ENCODE assay signal across 27 mouse cellular contexts in genomic region chr15:93461066-93461465, GRCm38 (mm10).
"Had no signal": no experiment of that assay in that cellular context is flagged by ENCODE, and none has a peak within 500 bp of the region (broad histone marks: within the 10 kb centered on the region; RNA-seq: fewer than 3 reads in every experiment).

No protein-coding gene starts in this region.

- H3K9me3 ChIP-seq: embryonic facial prominence, embryonic 10.5 days; embryonic facial prominence, embryonic 12.5 days; embryonic facial prominence, embryonic 13.5 days; embryonic facial prominence, embryonic 15.5 days; forebrain, embryonic 10.5 days; forebrain, embryonic 12.5 days; forebrain, embryonic 13.5 days; forebrain, embryonic 15.5 days had no signal

- ATAC-seq: forebrain, embryonic 13.5 days; forebrain, embryonic 14.5 days; forebrain, embryonic 15.5 days; forebrain, embryonic 16.5 days; forebrain, postnatal 0 days had no signal

- H3K27ac ChIP-seq: embryonic facial prominence, embryonic 10.5 days; embryonic facial prominence, embryonic 12.5 days; embryonic facial prominence, embryonic 13.5 days; embryonic facial prominence, embryonic 15.5 days; forebrain, embryonic 10.5 days; forebrain, embryonic 12.5 days; forebrain, embryonic 13.5 days; forebrain, embryonic 15.5 days; gastrocnemius, adult 2 months; heart, adult 2 months had no signal

- H3K4me2 ChIP-seq: embryonic facial prominence, embryonic 12.5 days; embryonic facial prominence, embryonic 13.5 days; embryonic facial prominence, embryonic 15.5 days; forebrain, embryonic 12.5 days; forebrain, embryonic 13.5 days; forebrain, embryonic 15.5 days had no signal

- DNase-seq: cerebellum, adult 8-10 months; cerebellum, adult 9-10 months; cerebellum, adult 9-11 months; cerebellum, postnatal 10 days; cerebellum, postnatal 14 days; cerebellum, postnatal 25 days; cerebellum, postnatal 36 days; embryo, embryonic 11 days; forebrain, postnatal 0 days; gastrocnemius, adult 2 months; gastrocnemius, postnatal 10 days; gastrocnemius, postnatal 14 days; gastrocnemius, postnatal 25 days; gastrocnemius, postnatal 36 days; heart, adult 18-20 months; heart, adult 2 months had no signal

- H3K9ac ChIP-seq: embryonic facial prominence, embryonic 12.5 days; embryonic facial prominence, embryonic 13.5 days; embryonic facial prominence, embryonic 15.5 days; forebrain, embryonic 12.5 days; forebrain, embryonic 13.5 days; forebrain, embryonic 15.5 days; forebrain, postnatal 0 days had no signal

- H3K4me1 ChIP-seq: embryonic facial prominence, embryonic 10.5 days; embryonic facial prominence, embryonic 12.5 days; embryonic facial prominence, embryonic 13.5 days; embryonic facial prominence, embryonic 15.5 days; forebrain, embryonic 10.5 days; forebrain, embryonic 12.5 days; forebrain, embryonic 13.5 days; forebrain, embryonic 15.5 days had no signal

- H3K27me3 ChIP-seq: embryonic facial prominence, embryonic 12.5 days; embryonic facial prominence, embryonic 13.5 days; embryonic facial prominence, embryonic 15.5 days; forebrain, embryonic 12.5 days; forebrain, embryonic 13.5 days; forebrain, embryonic 15.5 days had no signal

- H3K4me3 ChIP-seq: embryonic facial prominence, embryonic 10.5 days; embryonic facial prominence, embryonic 12.5 days; embryonic facial prominence, embryonic 13.5 days; embryonic facial prominence, embryonic 15.5 days; erythroblast, embryonic 14.5 days; forebrain, embryonic 10.5 days; forebrain, embryonic 12.5 days; forebrain, embryonic 13.5 days; forebrain, embryonic 15.5 days; gastrocnemius, adult 2 months; heart, adult 2 months had no signal
